Mouse (Mus musculus) testis, adult 2 months (tissue): ENCODE results near the gene Gm20388.

ENCODE experiments used
- CTCF ChIP-seq: fragments of 200-500 bp; IDR thresholded peaks from 2 replicates; pipeline ENCODE4 v1.5.1; 2012; ENCODE audit warnings: low read depth, mild to moderate bottlenecking, inconsistent platforms, low read length, moderate library complexity; ENCODE audit not compliant: control insufficient read depth, insufficient read depth, insufficient replicate concordance
- POLR2A ChIP-seq: fragments of 200-500 bp; IDR thresholded peaks from 2 replicates; pipeline ENCODE4 v1.6.1; 2012; ENCODE audit warnings: low read depth, mild to moderate bottlenecking, inconsistent platforms, low read length, moderate library complexity; ENCODE audit not compliant: control insufficient read depth

- TF ChIP-seq CTCF: no peak
- no peak for TF ChIP-seq POLR2A
These were observed 3361.3 kb downstream of the Gm20388 start for GRCm38 (mm10) chr8:123271901-123272300.
